Mouse (Mus musculus) heart, adult 10 weeks (tissue): Measurements from ENCODE around the gene Ppid. TPM values are rescaled to one million over a fixed set of nuclear protein-coding genes. Genes with fewer than 3 reads are reported as not detected.

ENCODE experiments used
- polyA plus RNA-seq: library from polyadenylated mRNA; stranded (reverse); fragments of 350-450 nt; fragmentation: Illumina TruSeq; extraction: RNeasy Lipid Tissue Mini Kit (QIAGEN cat#74804); gene quantifications from one replicate; pipeline ENCODE4 v1.2.3, GENCODE M21; 2014; ENCODE audit warnings: low read depth, low replicate concordance

Ppid gene
- 60.8 TPM for polyA plus RNA-seq

GRCm38 (mm10) chr3:79590863-79591792, at the start of gene Ppid:
Ppid (plus strand) TSS chr3:79591342.

GRCm38 (mm10) chr3:79567703-79568362, 23.3 kb upstream of the Ppid start, which contains the start of gene Fnip2:
Fnip2 (minus strand) TSS chr3:79567796.

GRCm38 (mm10) chr3:79628561-79629415, 37.6 kb downstream of the Ppid start, which contains the start of gene 4930579G24Rik:
4930579G24Rik (plus strand) TSS chr3:79629079.

GRCm38 (mm10) chr3:79629416-79629730, 38.2 kb downstream of the Ppid start, which contains the start of gene Etfdh:
Etfdh (minus strand) TSS chr3:79629500.

Other genes with a start within 250 kb of the Ppid start
- gene Fnip2, start 23.5 kb upstream of the Ppid start, polyA plus RNA-seq = 8.8 TPM
- 1.9 TPM for gene 4930579G24Rik, start 37.7 kb downstream of the Ppid start, polyA plus RNA-seq
- gene Etfdh, start 38.2 kb downstream of the Ppid start, polyA plus RNA-seq = 652 TPM
- gene Rxfp1, start 146.5 kb downstream of the Ppid start, polyA plus RNA-seq = 3.6 TPM